In genomic region chr19:46041299-46041932, GRCm38 (mm10) we compare ENCODE assay signal across 8 mouse cellular contexts. TPM values are rescaled to one million over a fixed set of nuclear protein-coding genes. Genes with fewer than 3 reads are reported as not detected.
A peak's percentile ranks its signal among the peaks of the same experiment; 100 is the strongest.
DNase-seq lines count a peak whose midpoint lies in the region; ATAC-seq and TF ChIP-seq lines count a peak whose summit lies in the region.

No protein-coding gene starts in this region.

- peak overlapping the region; percentile 70 for H3K9ac ChIP-seq in hindbrain, embryonic 16.5 days (ENCODE audit: low read depth, low read length)

- H3K4me1 ChIP-seq in cortical plate, adult 2 months (ENCODE audit: control insufficient read depth, insufficient read depth, low read length): peaks cover 38% of the 10 kb centered on the region
- H3K4me1 ChIP-seq in hindbrain, embryonic 16.5 days (ENCODE audit: control insufficient read depth, insufficient read depth, low read depth, low read length): peaks cover 71% of the 10 kb centered on the region

- H3K4me2 ChIP-seq in hindbrain, embryonic 16.5 days (ENCODE audit: low read length): peak overlapping the region; percentile 88
- H3K4me2 ChIP-seq in myocyte (ENCODE audit: low read depth): peak overlapping the region; percentile 86

- peaks cover 74% of the 10 kb centered on the region for H3K79me2 ChIP-seq in myocyte (ENCODE audit: control insufficient read depth, insufficient read depth)

- H3K27ac ChIP-seq in layer of hippocampus, adult 2 months: peak overlapping the region; percentile 96
- H3K27ac ChIP-seq in cortical plate, adult 2 months (ENCODE audit: insufficient read depth, low read length): peak overlapping the region; percentile 76
- H3K27ac ChIP-seq in hindbrain, embryonic 16.5 days (ENCODE audit: low read depth, low read length): peak overlapping the region; percentile 85

- TF ChIP-seq CTCF in layer of hippocampus, adult 2 months (conservative IDR thresholded peaks at IDR 0.05): no peak
- no peak for TF ChIP-seq CTCF in cortical plate, adult 2 months (IDR thresholded peaks at IDR 0.05; ENCODE audit: extremely low read depth, insufficient read depth, low read length)

- H3K36me3 ChIP-seq in hindbrain, embryonic 16.5 days (ENCODE audit: control insufficient read depth, insufficient read depth, low read length): no peaks in the 10 kb centered on the region
- H3K36me3 ChIP-seq in myocyte (ENCODE audit: control insufficient read depth, insufficient read depth): no peaks in the 10 kb centered on the region

- peak overlapping the region; percentile 82 for H3K4me3 ChIP-seq in layer of hippocampus, adult 2 months
- peak overlapping the region; percentile 77; the same call in 1 of the 2 replicates for H3K4me3 ChIP-seq in cortical plate, adult 2 months (ENCODE audit: insufficient read depth, low read length)
- peak overlapping the region; percentile 41 for H3K4me3 ChIP-seq in hindbrain, embryonic 16.5 days (ENCODE audit: low read length)
- peak overlapping the region; percentile 68 for H3K4me3 ChIP-seq in myocyte

- H3K27me3 ChIP-seq in hindbrain, embryonic 16.5 days (replicated peaks; ENCODE audit: control insufficient read depth, insufficient read depth, low read length): no peaks in the 10 kb centered on the region
- no peaks in the 10 kb centered on the region for H3K27me3 ChIP-seq in myocyte (ENCODE audit: control insufficient read depth, insufficient read depth, insufficient read length)

- TF ChIP-seq POLR2A in cortical plate, adult 2 months (IDR thresholded peaks at IDR 0.05; ENCODE audit: extremely low read depth, insufficient read depth, low read length): no peak
- TF ChIP-seq POLR2A in myocyte (IDR thresholded peaks at IDR 0.05; ENCODE audit: insufficient read length, low read depth): no peak

- no peak overlapping the region for H3ac ChIP-seq in myocyte (ENCODE audit: control insufficient read depth, insufficient read length)

- WGBS in hindbrain, embryonic 16.5 days: 13% methylated on average over 7 of the region's 7 CpGs

- no peaks in the 10 kb centered on the region for H3K9me3 ChIP-seq in hindbrain, embryonic 16.5 days (ENCODE audit: control insufficient read depth, low read length)

- DNase-seq in layer of hippocampus, adult 2 months (ENCODE audit: low spot score in 2 of 2): no peak
- no peak for DNase-seq in layer of hippocampus, postnatal 25 days (ENCODE audit: extremely low spot score in 1 of 2, low spot score in 1 of 2)
- no peak for DNase-seq in right cerebral cortex, postnatal 36 days (ENCODE audit: low spot score in 2 of 2)
- DNase-seq in gastrocnemius, postnatal 4 days (ENCODE audit: low spot score in 2 of 2): no peak

- no peak for ATAC-seq in hindbrain, embryonic 16.5 days
- ATAC-seq in erythroid progenitor cell, adult 5-6 weeks (replicated peaks; ENCODE audit: low FRiP score, poor library complexity, severe bottlenecking): no peak

TF ChIP-seq in myocyte, 11 proteins besides CTCF, POLR2A, EP300 and RAD21:
- TF ChIP-seq CEBPB (IDR thresholded peaks at IDR 0.05; ENCODE audit: insufficient read depth, poor library complexity, severe bottlenecking) (no peak), MYOG (IDR thresholded peaks at IDR 0.05; ENCODE audit: control insufficient read depth in 1 of 3, insufficient read depth in 1 of 3, insufficient read length in 2 of 3, low read depth in 2 of 3) (no peak), POLR2AphosphoS2 (IDR thresholded peaks at IDR 0.05; ENCODE audit: insufficient read length, low read depth) (no peak), SRF (IDR thresholded peaks at IDR 0.05; ENCODE audit: control insufficient read depth, insufficient read length, low read depth) (no peak), E2F4 (IDR thresholded peaks at IDR 0.05; ENCODE audit: insufficient read depth) (no peak), TCF12 (IDR thresholded peaks at IDR 0.05; ENCODE audit: insufficient read depth, poor library complexity, severe bottlenecking) (no peak), USF1 (IDR thresholded peaks at IDR 0.05; ENCODE audit: low read depth) (no peak), MYOD1 (IDR thresholded peaks at IDR 0.05; ENCODE audit: control insufficient read depth in 1 of 3, insufficient read length in 2 of 3, low read depth in 2 of 3) (no peak), TCF3 (IDR thresholded peaks at IDR 0.05; ENCODE audit: insufficient read length, low read depth) (no peak), MAX (IDR thresholded peaks at IDR 0.05; ENCODE audit: low read depth) (no peak), REST (IDR thresholded peaks at IDR 0.05; ENCODE audit: insufficient read depth, insufficient read length) (no peak)

RNA-seq across cellular contexts. Expression of gene Pprc1, which starts 3.3 kb away (rescaled TPM):
- total RNA-seq in layer of hippocampus, adult 2 months (2021): 10 to 100 TPM; 25.4 to 33.7 TPM
- 10 to 100 TPM; 28.1 to 34.8 TPM for total RNA-seq in layer of hippocampus, postnatal 25 days (2021)
- 13.4 and 16.1 TPM in 2 replicates for polyA plus RNA-seq in cortical plate, adult 2 months (2012; rRNA removed)
- 15.4 and 22.5 TPM in 2 replicates for polyA plus RNA-seq in hindbrain, embryonic 16.5 days (2015; fragmentation: Nextera tagmentation; extraction: Ambion mirVana)
- 19.7 TPM for polyA plus RNA-seq in myocyte (2012; fragmentation: generic; extraction: Trizol)
- 69.2 and 76.8 TPM in 2 replicates for total RNA-seq in erythroid progenitor cell, adult 5-6 weeks (2015; ENCODE audit: low replicate concordance)
- 76.5 and 82.0 TPM in 2 replicates for total RNA-seq in erythroid progenitor cell, adult 5-6 weeks (2017; ENCODE audit: low replicate concordance)
- total RNA-seq in gastrocnemius, postnatal 4 days (2021): 10 to 100 TPM; 35.3 to 43.9 TPM

RNA-seq across cellular contexts. Expression of gene Ldb1, which starts 3.6 kb away (rescaled TPM):
- 100 to 1,000 TPM; 113 to 119 TPM for total RNA-seq in layer of hippocampus, adult 2 months (2021)
- total RNA-seq in layer of hippocampus, postnatal 25 days (2021): 100 to 1,000 TPM; 106 to 118 TPM
- polyA plus RNA-seq in cortical plate, adult 2 months (2012; rRNA removed): 159 and 161 TPM in 2 replicates
- 50.6 and 88.5 TPM in 2 replicates for polyA plus RNA-seq in hindbrain, embryonic 16.5 days (2015; fragmentation: Nextera tagmentation; extraction: Ambion mirVana)
- polyA plus RNA-seq in myocyte (2012; fragmentation: generic; extraction: Trizol): 68.7 TPM
- total RNA-seq in erythroid progenitor cell, adult 5-6 weeks (2015; ENCODE audit: low replicate concordance): 45.3 and 53.3 TPM in 2 replicates
- 62.8 and 77.5 TPM in 2 replicates for total RNA-seq in erythroid progenitor cell, adult 5-6 weeks (2017; ENCODE audit: low replicate concordance)
- total RNA-seq in gastrocnemius, postnatal 4 days (2021): 10 to 100 TPM; 75.3 to 85.3 TPM

RNA-seq across cellular contexts. Expression of gene Nolc1, which starts 34.2 kb away (rescaled TPM):
- 10 to 100 TPM; 48.7 to 51.8 TPM for total RNA-seq in layer of hippocampus, adult 2 months (2021)
- total RNA-seq in layer of hippocampus, postnatal 25 days (2021): 10 to 100 TPM; 44.7 to 48.4 TPM
- 37.5 and 38.3 TPM in 2 replicates for polyA plus RNA-seq in cortical plate, adult 2 months (2012; rRNA removed)
- 56.3 and 63.9 TPM in 2 replicates for polyA plus RNA-seq in hindbrain, embryonic 16.5 days (2015; fragmentation: Nextera tagmentation; extraction: Ambion mirVana)
- 30.9 TPM for polyA plus RNA-seq in myocyte (2012; fragmentation: generic; extraction: Trizol)
- total RNA-seq in erythroid progenitor cell, adult 5-6 weeks (2015; ENCODE audit: low replicate concordance): 9.6 and 16.2 TPM in 2 replicates
- total RNA-seq in erythroid progenitor cell, adult 5-6 weeks (2017; ENCODE audit: low replicate concordance): 18.5 and 27.3 TPM in 2 replicates
- 10 to 100 TPM; 31.6 to 34.3 TPM for total RNA-seq in gastrocnemius, postnatal 4 days (2021)

RNA-seq across cellular contexts. Expression of gene Hps6, which starts 38.1 kb away (rescaled TPM):
- 1 to 10 TPM; 6.3 to 8.2 TPM for total RNA-seq in layer of hippocampus, adult 2 months (2021)
- 1 to 10 TPM; 4.9 to 7.3 TPM for total RNA-seq in layer of hippocampus, postnatal 25 days (2021)
- polyA plus RNA-seq in cortical plate, adult 2 months (2012; rRNA removed): 4.9 TPM in 2 replicates
- polyA plus RNA-seq in hindbrain, embryonic 16.5 days (2015; fragmentation: Nextera tagmentation; extraction: Ambion mirVana): 6.1 and 7.2 TPM in 2 replicates
- polyA plus RNA-seq in myocyte (2012; fragmentation: generic; extraction: Trizol): 12.0 TPM
- total RNA-seq in erythroid progenitor cell, adult 5-6 weeks (2015; ENCODE audit: low replicate concordance): not detected in 2 replicates
- 1.2 TPM in 1 of 2 replicates, not detected in the other for total RNA-seq in erythroid progenitor cell, adult 5-6 weeks (2017; ENCODE audit: low replicate concordance)
- 1 to 10 TPM; 4.9 to 5.5 TPM for total RNA-seq in gastrocnemius, postnatal 4 days (2021)

RNA-seq across cellular contexts. Expression of gene Armh3, which starts 43.1 kb away (rescaled TPM):
- 10 to 100 TPM; 19.0 to 20.6 TPM for total RNA-seq in layer of hippocampus, adult 2 months (2021)
- total RNA-seq in layer of hippocampus, postnatal 25 days (2021): 10 to 100 TPM; 19.9 to 20.3 TPM
- 16.0 and 16.2 TPM in 2 replicates for polyA plus RNA-seq in cortical plate, adult 2 months (2012; rRNA removed)
- polyA plus RNA-seq in hindbrain, embryonic 16.5 days (2015; fragmentation: Nextera tagmentation; extraction: Ambion mirVana): 21.4 and 22.6 TPM in 2 replicates
- 9.7 TPM for polyA plus RNA-seq in myocyte (2012; fragmentation: generic; extraction: Trizol)
- total RNA-seq in erythroid progenitor cell, adult 5-6 weeks (2015; ENCODE audit: low replicate concordance): 0.72 and 3.4 TPM in 2 replicates
- total RNA-seq in erythroid progenitor cell, adult 5-6 weeks (2017; ENCODE audit: low replicate concordance): 1.2 and 2.0 TPM in 2 replicates
- total RNA-seq in gastrocnemius, postnatal 4 days (2021): 10 to 100 TPM; 16.0 to 19.0 TPM
